Mouse (Mus musculus) intestine, postnatal 0 days (tissue): ENCODE data around the gene Med27. TPM values are rescaled to one million over a fixed set of nuclear protein-coding genes. Genes with fewer than 3 reads are reported as not detected.

Source experiments
- ATAC-seq: fragments of 200-750 bp; cut with Nextera tagmentation; 2 replicates; pipeline ENCODE4 v1.8.0; 2017; ENCODE audit warnings: mild to moderate bottlenecking, moderate TSS enrichment, moderate library complexity
- H3K27ac ChIP-seq: fragments of 300-500 bp; sonication (generic); 2 replicates; pipeline ENCODE4 v1.5.1; 2014; ENCODE audit warnings: mild to moderate bottlenecking, low read depth, low read length, moderate library complexity
- H3K27me3 ChIP-seq: fragments of 300-500 bp; sonication (generic); replicated peaks from 2 replicates; pipeline ENCODE4 v1.6.1; 2014; ENCODE audit warnings: low read length, mixed read lengths; ENCODE audit not compliant: control insufficient read depth, insufficient read depth
- H3K36me3 ChIP-seq: fragments of 300-500 bp; sonication (generic); 2 replicates; pipeline ENCODE4 v1.6.1; 2014; ENCODE audit warnings: mild to moderate bottlenecking, moderate library complexity; ENCODE audit not compliant: control insufficient read depth, insufficient read depth
- H3K4me1 ChIP-seq: fragments of 300-500 bp; sonication (generic); replicated peaks from 2 replicates; pipeline ENCODE4 v1.6.1; 2014; ENCODE audit warnings: antibody characterized with exemption, low read length, mixed read lengths; ENCODE audit not compliant: control insufficient read depth, insufficient read depth
- H3K4me2 ChIP-seq: fragments of 300-500 bp; sonication (generic); replicated peaks from 2 replicates; pipeline ENCODE4 v1.6.1; 2014; ENCODE audit warnings: low read depth, mild to moderate bottlenecking, moderate library complexity
- H3K4me3 ChIP-seq: fragments of 300-500 bp; sonication (generic); 2 replicates; pipeline ENCODE4 v1.5.1; 2014; ENCODE audit warnings: low read depth, low read length
- H3K9ac ChIP-seq: fragments of 300-500 bp; sonication (generic); 2 replicates; pipeline ENCODE4 v1.6.1; 2014; ENCODE audit warnings: mild to moderate bottlenecking, low read depth, low read length
- H3K9me3 ChIP-seq: fragments of 300-500 bp; sonication (generic); 2 replicates; pipeline ENCODE4 v1.6.1; 2016; ENCODE audit warnings: mixed run types; ENCODE audit not compliant: control insufficient read depth
- CTCF ChIP-seq: sonication (generic); IDR thresholded peaks from 2 replicates; pipeline ENCODE4 v1.5.1; 2016; ENCODE audit warnings: low read depth, mild to moderate bottlenecking, control low read depth, antibody characterized with exemption, moderate library complexity
- WGBS: fragments of 180-500 bp; shearing (Covaris S2); extraction: QIAGEN DNeasy Blood & Tissue Kit; methylation state at CpG from one replicate; pipeline ENCODE4 v1.1.7; 2014; 5-methylcytosine and 5-hydroxymethylcytosine counted together
- polyA plus RNA-seq: library from polyadenylated mRNA; unstranded; fragments of >200 nt; fragmentation: Nextera tagmentation; extraction: Ambion mirVana; gene quantifications from 2 replicates; pipeline ENCODE4 v1.2.1, GENCODE M21; 2015

Med27 gene
- polyA plus RNA-seq, 1 experiment from 2014 or later: 24.8 TPM

DNA sequence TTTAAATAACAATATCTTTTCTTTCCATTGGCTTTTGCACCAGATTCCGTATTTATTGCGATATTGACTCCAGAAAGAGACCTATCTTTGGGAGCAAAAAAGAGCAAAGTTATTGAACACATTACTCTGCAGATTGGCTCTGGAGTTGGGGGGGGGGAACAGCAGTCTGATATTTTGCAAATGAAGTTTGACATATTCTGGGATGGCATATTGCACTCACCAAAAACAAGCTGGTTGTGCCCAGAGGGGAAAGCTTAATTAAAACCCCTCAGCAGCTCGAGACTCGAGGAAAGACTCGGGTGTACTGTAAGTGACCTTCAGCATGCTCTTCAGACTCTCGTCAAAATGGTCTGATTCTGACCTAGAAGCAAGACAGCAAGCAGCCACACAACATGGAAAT lies 25.8 kb upstream of the Med27 start:
- Histone ChIP-seq H3K27me3 (no peaks in the 10 kb centered on the region), H3K9me3 (no peaks in the 10 kb centered on the region), H3K4me2 (no peak overlapping the region), H3K4me1 (no peaks in the 10 kb centered on the region), H3K4me3 (no peak overlapping the region), H3K9ac (no peak overlapping the region), H3K27ac (no peak overlapping the region), H3K36me3 (no peaks in the 10 kb centered on the region)
- TF ChIP-seq CTCF: no peak
- 79% methylated on average over 6 of the region's 6 CpGs for WGBS
- no peak for ATAC-seq

DNA sequence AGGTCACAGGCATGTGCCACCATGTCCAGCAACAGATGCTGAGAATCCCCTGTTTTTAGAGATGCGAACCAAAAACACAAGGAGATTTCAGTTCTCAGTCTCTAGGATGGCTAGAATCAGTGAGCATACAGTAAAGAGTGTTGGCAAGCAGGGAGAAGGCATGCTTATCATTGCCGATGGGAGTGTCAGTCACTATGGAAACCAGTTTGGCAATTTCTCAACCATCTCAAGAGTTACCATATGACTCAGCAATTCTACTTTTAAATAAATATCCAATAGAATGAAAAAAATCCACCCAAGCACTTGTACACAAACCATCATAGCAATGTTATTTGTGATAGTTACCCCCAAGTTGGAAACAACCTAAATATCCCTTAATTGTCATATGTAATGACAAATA lies 22.2 kb upstream of the Med27 start:
- Histone ChIP-seq H3K4me1 (no peaks in the 10 kb centered on the region), H3K9ac (no peak overlapping the region), H3K36me3 (no peaks in the 10 kb centered on the region), H3K9me3 (no peaks in the 10 kb centered on the region), H3K27me3 (no peaks in the 10 kb centered on the region), H3K4me3 (no peak overlapping the region), H3K27ac (no peak overlapping the region), H3K4me2 (no peak overlapping the region)
- TF ChIP-seq CTCF: no peak
- WGBS: 67% methylated on average over 2 of the region's 2 CpGs
- ATAC-seq: no peak

DNA sequence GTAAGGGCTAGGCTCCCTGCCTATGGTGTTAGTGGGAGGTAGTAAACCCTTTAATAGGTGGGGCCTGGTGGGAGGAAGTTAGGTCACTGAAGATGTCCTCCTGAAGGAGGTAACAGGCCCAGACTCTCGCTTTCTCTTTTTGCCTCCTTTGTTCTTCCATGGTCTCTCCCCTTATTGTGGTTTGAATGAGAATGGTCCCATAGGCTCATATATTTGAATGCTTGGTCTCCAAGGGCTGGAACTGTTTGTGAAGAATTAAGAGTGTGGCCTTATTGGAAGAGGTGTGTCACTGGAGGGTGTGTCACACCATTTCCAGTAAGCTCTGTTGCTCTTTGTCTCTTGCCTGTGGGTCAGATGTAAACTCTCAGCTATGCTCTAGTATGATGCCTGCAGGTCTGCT lies 16.1 kb upstream of the Med27 start:
- Histone ChIP-seq H3K27me3 (no peaks in the 10 kb centered on the region), H3K9ac (no peak overlapping the region), H3K4me3 (no peak overlapping the region), H3K4me2 (no peak overlapping the region), H3K4me1 (no peaks in the 10 kb centered on the region), H3K9me3 (no peaks in the 10 kb centered on the region), H3K36me3 (no peaks in the 10 kb centered on the region), H3K27ac (no peak overlapping the region)
- TF ChIP-seq CTCF: no peak
- no peak for ATAC-seq
- 86% methylated on average over 1 of the region's 1 CpGs for WGBS

DNA sequence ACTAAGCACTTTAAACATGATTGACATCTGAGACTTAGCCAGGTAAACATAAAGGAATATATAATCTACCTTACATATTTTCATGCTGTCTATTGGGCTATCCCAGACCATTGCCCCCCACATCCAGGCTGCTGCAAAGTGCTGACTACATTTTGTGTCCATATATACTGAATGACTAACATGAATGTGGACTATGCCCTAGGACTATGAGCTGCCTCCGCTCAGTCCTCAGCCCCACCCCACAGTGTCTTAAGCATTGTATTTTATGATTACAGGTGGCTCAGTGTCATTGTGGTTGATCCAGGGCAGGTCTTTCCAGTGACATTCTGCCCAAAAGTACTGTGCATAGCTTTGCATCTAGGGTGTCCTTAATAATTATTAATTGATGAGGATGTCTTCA lies 8.2 kb upstream of the Med27 start:
- H3K4me2 ChIP-seq: no peak overlapping the region
- no peaks in the 10 kb centered on the region for H3K27me3 ChIP-seq
- no peaks in the 10 kb centered on the region; the same call in 1 of the 2 replicates for H3K4me1 ChIP-seq
- peak; percentile 95 for ATAC-seq
- 36% methylated on average over 1 of the region's 1 CpGs for WGBS
- H3K9ac ChIP-seq: no peak overlapping the region
- no peak for TF ChIP-seq CTCF
- H3K36me3 ChIP-seq: no peaks in the 10 kb centered on the region
- no peaks in the 10 kb centered on the region for H3K9me3 ChIP-seq
- no peak overlapping the region for H3K27ac ChIP-seq
- H3K4me3 ChIP-seq: no peak overlapping the region

DNA sequence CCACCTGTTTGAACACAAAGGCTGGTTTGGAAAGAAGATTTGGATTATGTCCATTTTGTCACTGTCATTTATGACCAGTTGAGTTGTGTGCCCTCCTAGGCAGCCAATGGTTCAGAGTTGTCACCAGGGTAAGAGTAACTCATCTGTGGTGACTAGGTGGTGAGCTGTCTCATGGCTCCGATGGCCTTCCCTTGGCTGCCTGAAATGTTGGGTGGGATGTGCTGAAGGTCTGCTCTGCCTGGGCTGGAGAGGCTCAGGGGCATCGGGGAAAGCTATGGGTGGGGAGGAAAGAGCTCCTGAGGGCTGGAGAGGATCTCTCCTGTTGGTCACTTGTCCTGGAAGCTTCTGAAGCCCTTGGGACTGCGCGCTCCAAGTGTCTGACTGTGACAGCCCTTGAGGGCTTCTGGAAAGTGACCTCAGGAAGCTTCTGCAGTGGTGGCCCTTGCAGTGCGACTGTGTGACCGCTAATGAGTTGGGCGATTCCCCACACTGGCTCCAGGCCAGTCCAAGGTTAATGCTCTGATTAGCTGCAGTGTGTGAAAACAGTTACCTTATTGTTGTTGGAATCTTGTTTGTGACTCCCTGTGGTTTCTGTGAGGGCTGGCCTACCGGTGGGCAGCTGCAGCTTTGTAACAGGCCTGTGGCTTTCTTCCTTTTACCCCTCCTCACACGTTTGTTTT lies 12.2 kb downstream of the Med27 start:
- ATAC-seq: no peak
- no peak for TF ChIP-seq CTCF
- H3K4me1 ChIP-seq: no peaks in the 10 kb centered on the region
- H3K27me3 ChIP-seq: no peaks in the 10 kb centered on the region
- no peak overlapping the region for H3K4me3 ChIP-seq
- H3K4me2 ChIP-seq: no peak overlapping the region
- no peak overlapping the region for H3K27ac ChIP-seq
- WGBS: 48% methylated on average over 9 of the region's 9 CpGs
- H3K9me3 ChIP-seq: no peaks in the 10 kb centered on the region
- H3K9ac ChIP-seq: no peak overlapping the region
- peaks cover 4% of the 10 kb centered on the region; the same call in 1 of the 2 replicates for H3K36me3 ChIP-seq

DNA sequence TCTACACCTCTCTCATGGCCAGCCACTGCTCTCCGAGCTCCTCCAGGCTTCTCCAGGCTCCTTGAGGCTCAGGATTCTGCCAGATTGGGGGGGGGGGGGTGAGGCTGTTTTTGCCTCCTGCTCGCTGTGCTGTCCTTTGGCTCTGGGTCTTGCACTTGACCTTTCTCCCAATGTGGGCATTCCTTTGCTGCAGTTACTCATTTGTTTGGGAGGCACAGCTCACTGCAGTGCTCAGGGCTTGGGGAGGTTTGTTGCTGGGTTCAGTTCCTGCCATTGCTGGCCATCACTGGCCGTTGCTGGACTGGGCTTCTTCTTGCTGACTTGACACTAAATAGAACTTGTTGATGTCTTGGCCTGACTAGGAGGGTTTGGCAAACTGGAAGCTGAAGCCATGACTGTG lies 14.3 kb downstream of the Med27 start:
- ATAC-seq: no peak
- Histone ChIP-seq H3K9me3 (no peaks in the 10 kb centered on the region), H3K4me1 (no peaks in the 10 kb centered on the region), H3K27ac (no peak overlapping the region), H3K9ac (no peak overlapping the region), H3K27me3 (no peaks in the 10 kb centered on the region), H3K4me2 (no peak overlapping the region), H3K36me3 (no peaks in the 10 kb centered on the region; the same call in 1 of the 2 replicates), H3K4me3 (no peak overlapping the region)
- no peak for TF ChIP-seq CTCF
- 75% methylated on average over 3 of the region's 3 CpGs for WGBS
